Mouse (Mus musculus): ENCODE results near the gene Dyrk3. TPM values are rescaled to one million over a fixed set of nuclear protein-coding genes. Genes with fewer than 3 reads are reported as not detected.

Dyrk3 gene
- polyA plus RNA-seq, 1 experiment from 2014 or later: 10.6 TPM

DNA sequence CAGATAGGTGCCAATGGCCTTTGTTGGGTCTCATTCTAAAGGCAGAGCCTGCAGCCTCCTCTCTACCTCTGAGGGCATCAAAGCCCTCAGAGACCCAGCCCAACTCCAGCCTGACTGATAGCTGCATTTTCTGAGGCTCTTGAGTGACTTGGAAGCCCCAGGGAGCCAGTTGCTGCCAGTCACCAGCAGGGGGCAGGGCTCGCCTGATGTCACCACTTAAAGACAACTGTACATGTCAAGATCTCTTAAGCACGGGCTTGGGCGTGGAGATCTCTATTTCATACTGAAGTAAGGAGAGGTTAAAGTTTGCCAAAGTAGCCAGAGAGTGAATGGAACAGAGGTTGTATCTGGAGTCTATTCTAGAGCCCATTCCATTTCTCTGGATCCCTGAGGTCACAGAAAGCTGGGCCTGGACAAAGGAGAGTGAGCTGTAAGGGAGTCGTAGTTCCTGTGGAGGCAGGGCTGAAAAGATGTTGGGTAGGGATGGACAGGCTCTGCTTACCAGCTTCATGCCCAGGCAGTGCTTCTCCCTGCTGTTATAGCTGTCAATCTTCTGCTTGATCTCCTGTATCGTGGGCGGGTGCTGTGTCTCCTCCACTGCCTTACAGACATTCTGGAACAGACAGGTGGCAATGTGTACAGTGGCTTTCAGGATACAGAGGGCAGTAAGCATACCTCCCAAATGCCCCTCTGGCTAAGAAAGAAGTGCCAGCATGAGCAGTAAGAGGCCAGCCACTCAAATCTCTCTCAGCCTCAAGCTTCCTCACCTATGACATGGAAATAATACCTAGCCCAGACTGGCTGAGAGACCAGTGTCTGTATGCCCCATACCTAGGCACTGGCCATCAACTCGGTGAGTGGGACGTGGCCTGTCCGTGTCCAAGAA is 43.7 kb upstream of the Dyrk3 start:
- no peaks in the 10 kb centered on the region for H3K36me3 ChIP-seq (ENCODE audit: control insufficient read depth, insufficient read depth, low read length)
- WGBS: 68% methylated on average over 9 of the region's 9 CpGs
- ATAC-seq (ENCODE audit: low FRiP score): peak; percentile 36; the same call in 1 of the 2 replicates
- H3K9ac ChIP-seq (ENCODE audit: low read depth, low read length): no peak overlapping the region
- H3K9me3 ChIP-seq (ENCODE audit: control insufficient read depth, low read length): no peaks in the 10 kb centered on the region
- H3K27ac ChIP-seq (ENCODE audit: low read depth, low read length): no peak overlapping the region
- H3K4me1 ChIP-seq (replicated peaks; ENCODE audit: control insufficient read depth, insufficient read depth, low read length): no peaks in the 10 kb centered on the region
- no peak overlapping the region for H3K4me3 ChIP-seq (ENCODE audit: low read depth, low read length)
- no peak overlapping the region for H3K4me2 ChIP-seq (replicated peaks; ENCODE audit: low read depth, low read length)
- no peaks in the 10 kb centered on the region for H3K27me3 ChIP-seq (ENCODE audit: control insufficient read depth, insufficient read depth, low read length)
- DNase-seq (ENCODE audit: low spot score): peak; percentile 83

DNA sequence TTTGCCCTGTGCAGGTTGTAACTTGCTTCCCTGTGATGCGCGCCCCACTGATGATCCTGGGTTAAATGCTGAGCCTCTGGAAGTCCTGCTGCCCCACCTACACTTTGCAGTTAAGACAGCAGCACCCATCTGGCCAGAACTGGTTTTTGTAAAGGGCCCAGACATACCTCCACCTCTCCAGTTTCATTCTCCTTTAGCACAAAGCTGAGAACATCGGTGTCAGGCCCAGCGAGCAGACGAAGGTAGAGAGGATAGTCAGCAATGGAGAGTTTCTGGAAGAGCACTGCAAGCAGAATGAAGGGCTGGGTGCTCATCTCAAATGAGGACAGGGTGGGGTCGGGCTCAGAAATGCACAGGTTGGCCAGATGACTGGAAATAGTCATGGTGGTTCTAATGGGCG is 42.2 kb upstream of the Dyrk3 start:
- Histone ChIP-seq H3K4me1 (replicated peaks; ENCODE audit: control insufficient read depth, insufficient read depth, low read length) (no peaks in the 10 kb centered on the region), H3K36me3 (ENCODE audit: control insufficient read depth, insufficient read depth, low read length) (no peaks in the 10 kb centered on the region), H3K4me2 (replicated peaks; ENCODE audit: low read depth, low read length) (no peak overlapping the region), H3K9ac (ENCODE audit: low read depth, low read length) (no peak overlapping the region), H3K9me3 (ENCODE audit: control insufficient read depth, low read length) (no peaks in the 10 kb centered on the region), H3K4me3 (ENCODE audit: low read depth, low read length) (no peak overlapping the region), H3K27me3 (ENCODE audit: control insufficient read depth, insufficient read depth, low read length) (no peaks in the 10 kb centered on the region), H3K27ac (ENCODE audit: low read depth, low read length) (no peak overlapping the region)
- 94% methylated on average over 7 of the region's 7 CpGs for WGBS
- DNase-seq (ENCODE audit: low spot score) (no peak), ATAC-seq (ENCODE audit: low FRiP score) (no peak)

DNA sequence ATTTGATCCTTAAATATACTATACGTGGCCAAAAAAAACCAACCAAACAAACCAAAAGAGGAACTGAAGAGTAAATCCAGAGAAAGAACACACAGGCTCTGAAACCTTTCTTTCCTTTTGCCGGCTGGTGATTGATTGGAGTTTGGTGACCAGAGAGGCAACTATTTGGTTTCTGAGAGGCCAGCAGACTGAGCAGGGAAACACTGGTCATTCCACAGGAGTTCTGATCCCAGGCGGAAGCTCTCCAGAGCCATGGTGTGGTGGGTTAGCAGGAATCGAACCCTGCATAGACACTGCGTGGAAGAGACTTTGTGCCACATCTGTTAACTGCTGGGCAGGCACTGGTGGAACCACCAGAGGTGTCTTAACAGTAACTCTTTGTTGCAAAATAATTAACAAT is 39.9 kb upstream of the Dyrk3 start:
- H3K27me3 ChIP-seq (ENCODE audit: control insufficient read depth, insufficient read depth, low read length): no peaks in the 10 kb centered on the region
- ATAC-seq (ENCODE audit: low FRiP score) (no peak), DNase-seq (ENCODE audit: low spot score) (no peak)
- no peaks in the 10 kb centered on the region for H3K9me3 ChIP-seq (ENCODE audit: control insufficient read depth, low read length)
- no peak overlapping the region for H3K27ac ChIP-seq (ENCODE audit: low read depth, low read length)
- no peaks in the 10 kb centered on the region for H3K4me1 ChIP-seq (replicated peaks; ENCODE audit: control insufficient read depth, insufficient read depth, low read length)
- no peaks in the 10 kb centered on the region for H3K36me3 ChIP-seq (ENCODE audit: control insufficient read depth, insufficient read depth, low read length)
- no peak overlapping the region for H3K4me2 ChIP-seq (replicated peaks; ENCODE audit: low read depth, low read length)
- no peak overlapping the region for H3K4me3 ChIP-seq (ENCODE audit: low read depth, low read length)
- H3K9ac ChIP-seq (ENCODE audit: low read depth, low read length): no peak overlapping the region
- WGBS: 87% methylated on average over 5 of the region's 5 CpGs

DNA sequence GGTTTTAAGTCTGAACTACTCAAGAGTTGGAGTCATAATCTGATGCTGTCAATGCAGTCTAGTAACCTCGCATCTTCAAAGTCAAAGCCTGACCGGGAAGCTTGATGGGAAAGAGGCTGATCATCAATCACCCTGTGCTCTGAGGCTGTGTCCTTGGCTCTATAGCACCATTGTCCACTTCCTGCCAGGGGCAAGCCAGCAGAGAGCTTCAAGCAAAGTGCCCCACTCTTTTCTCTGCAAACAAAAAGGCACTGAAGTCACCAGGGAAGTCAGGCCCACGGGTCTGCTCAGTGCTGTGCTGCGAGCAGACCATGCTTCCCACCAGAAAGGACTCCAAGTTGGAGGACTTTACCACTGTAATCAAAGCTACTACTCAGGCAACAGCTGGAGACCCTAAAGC is 39.1 kb upstream of the Dyrk3 start:
- no peak overlapping the region for H3K4me2 ChIP-seq (replicated peaks; ENCODE audit: low read depth, low read length)
- H3K36me3 ChIP-seq (ENCODE audit: control insufficient read depth, insufficient read depth, low read length): no peaks in the 10 kb centered on the region
- H3K4me3 ChIP-seq (ENCODE audit: low read depth, low read length): no peak overlapping the region
- no peak overlapping the region for H3K9ac ChIP-seq (ENCODE audit: low read depth, low read length)
- WGBS: 69% methylated on average over 4 of the region's 4 CpGs
- DNase-seq (ENCODE audit: low spot score) (no peak), ATAC-seq (ENCODE audit: low FRiP score) (no peak)
- H3K27ac ChIP-seq (ENCODE audit: low read depth, low read length): no peak overlapping the region
- no peaks in the 10 kb centered on the region for H3K4me1 ChIP-seq (replicated peaks; ENCODE audit: control insufficient read depth, insufficient read depth, low read length)
- H3K9me3 ChIP-seq (ENCODE audit: control insufficient read depth, low read length): no peaks in the 10 kb centered on the region
- no peaks in the 10 kb centered on the region for H3K27me3 ChIP-seq (ENCODE audit: control insufficient read depth, insufficient read depth, low read length)

DNA sequence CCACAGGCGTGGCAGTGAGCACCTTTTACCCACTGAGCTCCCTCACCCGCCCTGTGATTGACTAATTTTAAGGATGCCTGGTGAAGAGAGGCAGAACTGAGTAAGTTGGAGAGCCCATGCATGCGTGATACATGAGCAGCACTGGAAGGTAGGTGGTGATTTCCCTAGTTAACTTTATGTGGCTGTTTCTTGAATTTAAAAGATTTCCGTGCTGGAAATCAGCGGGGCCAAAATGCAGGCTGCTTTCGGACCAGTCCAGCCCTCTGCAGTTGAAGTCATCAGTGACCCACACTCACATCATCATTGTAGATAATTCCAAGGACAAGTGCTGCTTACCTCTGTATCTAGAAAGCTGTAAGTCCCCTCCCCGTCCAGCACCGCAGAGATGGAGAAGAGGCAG is 37.7 kb upstream of the Dyrk3 start:
- no peak overlapping the region for H3K4me2 ChIP-seq (replicated peaks; ENCODE audit: low read depth, low read length)
- 94% methylated on average over 8 of the region's 8 CpGs for WGBS

DNA sequence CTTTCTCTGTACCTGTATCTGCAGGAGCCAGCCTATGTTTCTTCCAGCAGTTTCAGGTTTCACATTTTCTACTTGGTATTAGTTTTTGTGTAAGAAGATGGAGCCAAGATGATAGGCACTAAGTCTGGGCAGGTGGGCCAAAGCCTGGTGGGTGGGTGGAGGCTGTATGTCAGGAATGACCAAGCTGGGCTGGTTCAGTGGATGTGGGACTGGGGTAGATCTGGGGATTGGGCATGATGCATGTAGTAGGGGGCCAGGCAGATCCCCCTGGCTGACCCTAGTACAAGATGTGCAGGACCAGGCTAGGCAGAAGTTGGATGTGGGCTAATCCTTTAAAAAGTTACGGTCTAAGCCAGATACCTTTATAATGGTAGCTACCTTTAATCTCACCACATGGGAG is 37.0 kb upstream of the Dyrk3 start:
- H3K9me3 ChIP-seq (ENCODE audit: control insufficient read depth, low read length): no peaks in the 10 kb centered on the region
- H3K9ac ChIP-seq (ENCODE audit: low read depth, low read length): no peak overlapping the region
- 0 out of 2 replicates have a peak, but pooled peaks cover 2% of the 10 kb centered on the region for H3K36me3 ChIP-seq (ENCODE audit: control insufficient read depth, insufficient read depth, low read length)
- 100% methylated on average over 1 of the region's 1 CpGs for WGBS
- no peak overlapping the region for H3K4me3 ChIP-seq (ENCODE audit: low read depth, low read length)
- H3K27me3 ChIP-seq (ENCODE audit: control insufficient read depth, insufficient read depth, low read length): no peaks in the 10 kb centered on the region
- no peak for DNase-seq (ENCODE audit: low spot score)
- ATAC-seq (ENCODE audit: low FRiP score): no peak
- H3K4me1 ChIP-seq (replicated peaks; ENCODE audit: control insufficient read depth, insufficient read depth, low read length): no peaks in the 10 kb centered on the region
- no peak overlapping the region for H3K4me2 ChIP-seq (replicated peaks; ENCODE audit: low read depth, low read length)
- H3K27ac ChIP-seq (ENCODE audit: low read depth, low read length): no peak overlapping the region

More for the DNA sequence above, 37.7 kb upstream of the Dyrk3 start:
- Histone ChIP-seq H3K4me1 (replicated peaks; ENCODE audit: control insufficient read depth, insufficient read depth, low read length) (no peaks in the 10 kb centered on the region), H3K9me3 (ENCODE audit: control insufficient read depth, low read length) (no peaks in the 10 kb centered on the region), H3K27me3 (ENCODE audit: control insufficient read depth, insufficient read depth, low read length) (no peaks in the 10 kb centered on the region), H3K36me3 (ENCODE audit: control insufficient read depth, insufficient read depth, low read length) (0 out of 2 replicates have a peak, but pooled peaks cover 2% of the 10 kb centered on the region), H3K4me3 (ENCODE audit: low read depth, low read length) (no peak overlapping the region), H3K9ac (ENCODE audit: low read depth, low read length) (no peak overlapping the region), H3K27ac (ENCODE audit: low read depth, low read length) (no peak overlapping the region)
- no peak for ATAC-seq (ENCODE audit: low FRiP score)
- DNase-seq (ENCODE audit: low spot score): no peak

DNA sequence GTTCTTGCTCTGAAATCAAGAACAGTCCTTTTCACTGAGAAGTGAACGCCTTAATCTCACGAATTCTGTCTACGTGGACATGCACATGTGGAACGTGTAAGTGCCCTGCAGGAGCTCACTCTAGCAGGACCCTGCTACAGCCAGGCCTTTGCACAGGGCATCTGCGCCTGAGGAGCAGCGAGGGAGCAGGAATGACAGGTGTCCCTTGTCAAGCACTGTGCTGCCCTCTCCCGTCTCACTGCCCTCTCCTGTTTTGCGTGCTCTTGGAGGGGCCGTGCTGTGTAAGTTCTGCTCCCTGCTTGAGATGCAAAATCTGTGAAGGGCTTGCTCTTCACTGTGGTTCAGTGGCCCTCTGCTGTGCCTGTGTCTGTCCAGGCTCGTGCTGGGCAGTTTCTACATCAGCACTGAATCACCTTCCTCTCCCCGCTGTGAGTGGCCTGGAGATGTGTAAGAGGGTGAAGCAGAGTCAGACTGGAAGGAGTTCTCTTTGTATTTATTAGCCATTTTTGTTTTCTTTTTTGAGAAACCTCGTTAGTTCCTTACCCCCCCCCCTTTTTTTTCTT is 36.2 kb upstream of the Dyrk3 start:
- ATAC-seq (ENCODE audit: low FRiP score): no peak
- no peaks in the 10 kb centered on the region for H3K9me3 ChIP-seq (ENCODE audit: control insufficient read depth, low read length)
- H3K36me3 ChIP-seq (ENCODE audit: control insufficient read depth, insufficient read depth, low read length): 0 out of 2 replicates have a peak, but pooled peaks cover 2% of the 10 kb centered on the region
- H3K4me3 ChIP-seq (ENCODE audit: low read depth, low read length): no peak overlapping the region
- H3K9ac ChIP-seq (ENCODE audit: low read depth, low read length): no peak overlapping the region
- H3K27me3 ChIP-seq (ENCODE audit: control insufficient read depth, insufficient read depth, low read length): no peaks in the 10 kb centered on the region
- no peak overlapping the region for H3K27ac ChIP-seq (ENCODE audit: low read depth, low read length)
- DNase-seq (ENCODE audit: low spot score): no peak
- 87% methylated on average over 12 of the region's 12 CpGs for WGBS
- H3K4me1 ChIP-seq (replicated peaks; ENCODE audit: control insufficient read depth, insufficient read depth, low read length): no peaks in the 10 kb centered on the region
- no peak overlapping the region for H3K4me2 ChIP-seq (replicated peaks; ENCODE audit: low read depth, low read length)

DNA sequence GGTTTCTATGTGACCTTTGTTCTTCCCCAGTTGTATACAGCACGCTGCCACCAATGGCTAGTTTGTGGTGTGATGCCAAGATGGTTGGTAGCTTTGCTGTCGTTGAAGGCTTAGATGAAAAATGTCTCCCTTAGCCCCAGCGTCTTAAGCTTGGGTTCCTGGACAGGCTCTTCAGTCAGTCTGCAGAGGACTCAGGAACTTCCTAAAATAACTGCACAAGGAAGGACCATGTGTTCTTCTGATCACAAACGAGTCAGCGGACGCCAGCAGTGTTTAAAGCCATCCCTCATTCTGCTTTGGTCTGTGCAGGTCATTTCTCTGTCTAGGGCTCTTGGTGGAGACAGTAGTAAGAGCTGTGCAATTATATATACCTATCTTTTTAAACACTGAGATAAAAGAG is 35.7 kb upstream of the Dyrk3 start:
- DNase-seq (ENCODE audit: low spot score): no peak
- H3K9ac ChIP-seq (ENCODE audit: low read depth, low read length): no peak overlapping the region
- ATAC-seq (ENCODE audit: low FRiP score): no peak
- WGBS: 93% methylated on average over 6 of the region's 6 CpGs
- H3K9me3 ChIP-seq (ENCODE audit: control insufficient read depth, low read length): no peaks in the 10 kb centered on the region
- H3K27me3 ChIP-seq (ENCODE audit: control insufficient read depth, insufficient read depth, low read length): no peaks in the 10 kb centered on the region
- H3K27ac ChIP-seq (ENCODE audit: low read depth, low read length): no peak overlapping the region
- H3K4me3 ChIP-seq (ENCODE audit: low read depth, low read length): no peak overlapping the region
- no peaks in the 10 kb centered on the region for H3K4me1 ChIP-seq (replicated peaks; ENCODE audit: control insufficient read depth, insufficient read depth, low read length)
- H3K4me2 ChIP-seq (replicated peaks; ENCODE audit: low read depth, low read length): no peak overlapping the region
- H3K36me3 ChIP-seq (ENCODE audit: control insufficient read depth, insufficient read depth, low read length): 0 out of 2 replicates have a peak, but pooled peaks cover 2% of the 10 kb centered on the region

DNA sequence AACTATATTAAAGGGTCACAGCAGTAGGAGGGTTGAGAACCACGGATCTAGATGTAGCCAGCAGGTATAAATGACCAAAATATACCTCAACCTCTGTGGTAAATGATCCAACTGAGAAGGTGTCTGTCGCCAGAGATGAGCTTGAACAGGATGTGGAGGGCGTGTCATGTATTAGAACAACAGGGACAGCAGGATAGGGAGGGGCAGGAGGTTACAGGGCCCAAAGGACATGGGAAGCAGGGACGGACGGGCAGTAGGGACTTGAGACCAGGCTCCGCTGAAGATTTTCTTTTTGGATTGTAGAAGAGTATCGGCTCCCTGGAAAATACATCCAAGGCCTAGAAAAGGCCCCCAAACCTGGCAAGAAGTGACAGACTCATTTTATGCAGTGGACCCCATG is 34.9 kb upstream of the Dyrk3 start:
- no peak overlapping the region for H3K27ac ChIP-seq (ENCODE audit: low read depth, low read length)
- no peaks in the 10 kb centered on the region for H3K27me3 ChIP-seq (ENCODE audit: control insufficient read depth, insufficient read depth, low read length)
- 90% methylated on average over 7 of the region's 7 CpGs for WGBS
- H3K9me3 ChIP-seq (ENCODE audit: control insufficient read depth, low read length): no peaks in the 10 kb centered on the region
- H3K4me1 ChIP-seq (replicated peaks; ENCODE audit: control insufficient read depth, insufficient read depth, low read length): no peaks in the 10 kb centered on the region
- 0 out of 2 replicates have a peak, but pooled peaks cover 2% of the 10 kb centered on the region for H3K36me3 ChIP-seq (ENCODE audit: control insufficient read depth, insufficient read depth, low read length)
- no peak overlapping the region for H3K4me3 ChIP-seq (ENCODE audit: low read depth, low read length)
- no peak overlapping the region for H3K9ac ChIP-seq (ENCODE audit: low read depth, low read length)
- no peak overlapping the region for H3K4me2 ChIP-seq (replicated peaks; ENCODE audit: low read depth, low read length)
- no peak for ATAC-seq (ENCODE audit: low FRiP score)
- DNase-seq (ENCODE audit: low spot score): no peak

All from hindbrain, embryonic 11.5 days (tissue).